Mouse (Mus musculus) heart, adult 8-10 months (tissue): Measurements from ENCODE around the gene Sephs2. TPM values are rescaled to one million over a fixed set of nuclear protein-coding genes. Genes with fewer than 3 reads are reported as not detected.

ENCODE experiments used
- DNase-seq: peaks from one replicate; pipeline ENCODE4 v3.0.0; 2022; ENCODE audit warnings: low spot score
- total RNA-seq, 4 experiments: library from RNA; stranded (reverse); gene quantifications; 2 replicates each; pipeline ENCODE4 v1.2.4; 2022

Sephs2 gene
- total RNA-seq, 4 experiments from 2014 or later: 24.2 to 31.6 (median 31.0) TPM

DNA sequence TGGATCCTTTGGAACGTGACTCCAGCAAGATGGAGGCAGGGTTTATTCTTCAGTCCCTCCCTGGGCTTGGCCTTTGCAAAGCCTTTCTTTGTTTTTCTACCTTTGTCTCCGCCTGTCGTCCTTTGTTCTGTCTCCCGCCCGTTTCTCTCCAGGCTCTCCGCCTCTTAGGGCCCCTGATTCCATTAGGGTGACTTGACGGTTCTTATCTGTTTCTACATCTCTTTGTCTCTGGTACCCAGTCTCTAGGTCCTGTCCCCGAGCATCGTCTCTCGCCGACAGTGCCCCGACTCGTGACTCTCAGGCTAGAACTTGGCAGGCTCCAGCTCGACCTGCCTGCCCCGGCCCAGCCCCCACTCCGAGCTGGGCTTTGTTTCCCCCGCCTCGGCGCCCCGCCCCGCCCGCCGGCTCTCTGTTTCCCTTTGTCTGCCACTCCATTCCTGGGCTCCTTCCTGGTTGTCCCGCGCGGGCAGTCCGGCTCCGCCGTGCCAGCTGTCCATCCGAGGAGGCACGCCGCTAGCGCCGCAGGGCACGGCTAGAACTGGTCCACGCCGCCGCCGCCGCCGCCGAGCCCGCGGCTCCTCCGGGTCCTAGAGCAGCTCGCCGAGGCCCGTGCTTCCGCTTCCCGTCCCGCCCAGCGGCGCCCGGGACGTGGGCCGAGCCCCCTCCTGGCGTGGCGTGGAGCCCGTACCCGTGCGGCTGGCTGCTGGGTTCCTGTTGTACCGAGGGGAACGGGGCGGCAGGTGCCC, 41.1 kb downstream of the Sephs2 start, which contains the start of the genes Zfp553 and Sept1:
TSS of gene Zfp553 (plus strand) at position 440 of the 746 bp plus-strand sequence.
TSS of gene Sept1 (minus strand) at position 509 of the 746 bp plus-strand sequence.
- DNase-seq: peak; percentile 74

DNA sequence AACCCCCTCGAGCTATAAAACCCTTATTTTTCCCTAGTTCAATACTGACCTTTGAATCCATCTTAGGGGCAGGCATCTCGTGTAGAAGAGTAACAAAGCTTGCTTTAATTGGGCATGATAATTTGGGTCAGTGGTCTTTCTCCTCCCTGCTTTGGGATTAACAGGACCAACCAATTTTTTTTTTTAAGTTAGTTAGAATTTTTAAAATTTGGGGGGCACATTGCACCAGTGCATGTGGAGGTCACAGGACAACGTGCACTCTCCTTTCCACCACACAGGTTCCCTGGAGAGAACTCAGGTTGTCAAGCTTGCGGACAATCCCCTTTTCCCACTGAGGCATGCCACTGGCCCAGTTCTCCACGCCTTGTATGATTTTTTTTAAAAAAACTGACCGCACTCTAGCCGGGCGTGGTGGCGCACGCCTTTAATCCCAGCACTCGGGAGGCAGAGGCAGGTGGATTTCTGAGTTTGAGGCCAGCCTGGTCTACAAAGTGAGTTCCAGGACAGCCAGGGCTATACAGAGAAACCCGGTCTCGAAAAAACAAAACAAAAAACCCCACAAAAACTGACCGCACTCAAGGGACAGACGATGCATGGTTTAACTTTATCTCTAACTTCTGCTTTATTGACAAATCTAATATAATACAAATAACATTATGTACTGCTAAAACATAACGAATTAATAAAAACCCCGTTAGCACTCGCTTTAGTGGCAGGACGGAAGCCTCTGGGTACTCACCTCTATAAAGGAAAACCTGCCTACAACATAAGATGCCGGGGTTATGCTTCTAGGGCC, 41.8 kb downstream of the Sephs2 start:
- DNase-seq: no peak

DNA sequence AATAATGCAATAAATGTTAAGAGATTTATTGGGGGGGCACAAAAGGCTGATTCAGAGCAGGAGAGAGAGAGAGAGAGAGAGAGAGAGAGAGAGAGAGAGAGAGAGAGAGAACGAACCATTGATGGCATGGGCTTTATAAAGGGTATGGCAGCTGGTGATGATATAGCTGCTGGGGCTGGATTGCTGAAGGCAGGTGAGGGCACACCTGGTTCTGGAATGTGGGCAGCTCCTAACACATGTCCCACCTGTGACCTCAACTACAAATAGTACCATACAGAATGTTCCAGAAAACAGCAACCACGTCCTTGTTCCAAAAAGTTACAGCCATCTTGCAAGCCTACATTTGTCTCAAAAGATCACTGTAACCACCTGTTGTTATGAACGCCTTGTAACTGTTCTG, 42.5 kb downstream of the Sephs2 start:
- DNase-seq: no peak

DNA sequence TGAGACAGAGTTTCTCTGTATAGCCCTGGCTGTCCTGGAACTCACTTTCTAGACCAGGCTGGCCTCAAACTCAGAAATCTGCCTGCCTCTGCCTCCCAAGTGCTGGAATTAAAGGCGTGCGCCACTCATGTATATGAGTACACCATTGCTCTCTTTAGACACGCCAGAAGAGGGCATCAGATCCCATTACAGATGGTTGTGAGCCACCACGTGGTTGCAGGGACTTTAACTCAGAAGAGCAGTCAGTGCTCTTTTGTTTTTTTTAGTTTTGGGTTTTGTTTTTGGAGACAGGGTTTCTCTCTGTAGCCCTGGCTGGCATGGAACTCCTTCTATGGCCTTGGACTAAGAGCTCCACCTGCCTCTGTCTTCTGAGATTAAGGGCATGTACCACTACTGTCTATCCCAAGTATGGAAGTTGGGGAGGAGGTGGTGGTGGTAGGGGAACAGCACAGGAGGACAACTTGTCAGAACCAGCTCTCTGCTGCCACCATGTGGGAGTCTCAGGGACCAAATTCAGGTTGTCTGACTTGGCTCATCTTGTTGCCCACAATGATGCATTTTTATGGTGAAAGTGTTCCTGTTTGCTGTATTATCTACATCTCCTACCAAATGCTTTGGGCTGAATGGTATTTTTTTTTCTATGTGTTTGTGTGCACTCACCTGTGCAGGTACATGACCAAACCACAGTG, 45.1 kb downstream of the Sephs2 start:
- DNase-seq: peak; percentile 61

DNA sequence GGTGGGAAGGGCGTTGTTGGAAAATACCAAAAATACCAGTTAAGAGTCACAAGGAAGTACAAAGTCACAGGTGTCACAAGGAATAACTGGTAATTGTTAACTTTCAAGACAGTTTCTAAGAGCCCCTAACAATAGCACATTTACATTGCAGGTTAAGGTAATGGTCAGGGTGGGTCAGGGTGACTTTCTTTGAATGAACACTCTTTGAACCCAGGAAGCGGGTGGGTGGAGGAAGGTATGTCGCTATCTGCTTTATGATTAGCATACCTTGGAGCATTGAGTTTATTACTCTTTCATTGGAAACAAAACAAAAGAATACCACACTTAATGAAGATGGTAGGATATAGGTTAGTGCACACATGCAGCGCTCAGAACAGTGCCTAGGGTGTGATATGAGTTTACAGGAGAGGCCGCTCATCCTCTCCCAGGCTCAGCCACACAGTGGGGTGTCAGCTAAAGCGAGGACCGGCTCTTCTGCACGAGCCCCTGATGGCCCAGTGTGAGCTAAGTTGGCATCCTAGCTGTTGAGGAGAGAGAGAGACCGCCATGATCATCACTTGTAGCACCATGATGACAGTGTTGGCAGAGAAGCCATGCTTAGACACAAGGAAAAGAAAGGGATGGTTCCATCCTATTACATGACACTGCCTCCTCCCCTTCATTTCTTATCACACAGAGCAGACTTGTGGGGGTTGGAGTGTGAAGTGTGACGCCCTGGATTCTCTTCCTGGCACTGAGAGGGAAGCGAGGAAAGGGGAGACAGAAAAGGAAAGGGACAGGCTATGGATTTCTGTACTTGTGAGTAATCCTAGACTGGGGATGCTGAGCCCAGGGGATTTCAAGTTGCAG, 48.5 kb downstream of the Sephs2 start:
- no peak for DNase-seq

DNA sequence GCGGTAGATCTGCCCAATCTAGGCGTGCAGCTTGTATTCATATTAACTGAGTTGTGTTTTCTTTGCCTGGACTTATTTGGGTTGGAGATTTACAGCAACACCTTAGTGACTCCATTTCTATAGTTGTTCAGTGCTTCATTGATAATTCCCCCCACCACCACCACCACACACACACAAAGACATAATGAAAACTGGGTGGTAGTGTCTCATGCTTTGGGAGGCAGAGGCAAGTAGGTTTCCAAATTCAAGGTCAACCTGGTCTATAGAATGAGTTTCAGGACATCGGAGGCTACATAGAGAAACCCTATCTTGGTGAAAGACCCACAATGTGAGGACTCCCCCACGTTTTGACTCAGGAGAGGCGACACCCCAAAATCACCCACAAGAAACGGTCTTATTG, 49.2 kb downstream of the Sephs2 start:
- no peak for DNase-seq

DNA sequence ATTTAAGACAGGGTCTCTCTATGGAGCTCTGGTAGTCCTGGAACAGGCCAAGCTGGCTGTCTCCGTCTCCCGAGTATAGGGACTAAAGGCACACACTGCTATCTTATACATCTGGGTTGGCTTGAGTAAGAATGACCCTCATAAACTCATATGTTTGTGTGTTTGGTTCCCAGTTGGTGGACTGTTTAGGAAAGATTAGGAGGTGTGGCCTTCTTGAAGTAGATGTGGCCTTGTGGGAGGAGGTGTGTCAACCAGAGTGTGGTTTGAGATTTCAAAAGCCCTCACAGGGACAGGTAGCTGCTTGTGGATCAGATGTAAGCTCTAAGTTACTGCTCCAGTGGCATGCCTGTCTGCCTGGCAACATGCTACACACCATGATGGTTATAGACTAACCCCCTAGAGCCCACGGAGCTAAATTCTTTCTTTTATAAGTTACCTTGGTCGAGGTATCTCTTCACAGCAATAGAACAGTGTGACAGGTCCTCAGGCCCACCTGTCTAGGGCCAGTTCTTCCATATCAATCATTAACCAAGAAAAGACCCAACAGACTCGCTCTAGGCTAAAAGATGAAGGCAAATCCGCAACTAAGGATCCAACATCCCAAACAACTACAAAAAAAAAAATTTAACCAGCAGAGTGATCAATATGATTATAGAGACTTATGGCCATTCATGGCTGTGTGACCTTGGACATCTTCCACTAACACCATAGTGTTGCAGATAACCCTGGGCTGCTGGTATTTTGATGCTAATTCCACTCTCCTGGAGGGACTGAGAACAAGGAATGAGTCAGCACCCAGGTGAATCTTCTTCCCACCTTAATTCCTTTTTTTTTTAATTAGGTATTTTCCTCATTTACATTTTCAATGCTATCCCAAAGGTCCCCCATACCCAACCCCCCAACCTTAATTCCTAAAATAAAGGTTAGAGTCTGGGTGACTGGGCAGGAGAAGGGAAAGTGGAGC, 50.1 kb downstream of the Sephs2 start:
- DNase-seq: no peak

DNA sequence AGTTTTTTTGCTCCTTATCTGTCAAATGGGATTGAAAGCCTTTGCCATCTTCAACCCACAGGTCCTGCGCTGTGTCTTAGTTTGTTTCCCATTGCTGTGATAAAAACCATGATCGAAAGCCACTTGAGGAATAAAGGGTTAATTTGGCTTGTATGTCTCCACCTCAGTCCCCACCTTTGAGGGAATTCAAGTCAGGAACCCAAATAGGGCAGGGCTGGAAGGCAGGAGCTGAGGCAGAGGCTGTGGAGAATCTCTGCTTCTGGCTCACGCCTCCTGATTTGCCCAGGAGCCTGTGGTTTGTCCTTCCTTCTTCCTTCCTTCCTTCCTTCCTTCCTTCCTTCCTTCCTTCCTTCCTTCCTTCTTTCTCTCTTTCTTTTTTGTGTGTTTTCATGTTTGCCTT, 50.7 kb downstream of the Sephs2 start:
- no peak for DNase-seq

Other genes starting within 250 kb of the Sephs2 start
- gene Maz, start 247.0 kb downstream of the Sephs2 start, total RNA-seq: 10 to 100 TPM; 48.5 to 55.9 (median 54.8) TPM
- gene Kif22, start 231.6 kb downstream of the Sephs2 start, total RNA-seq: 1 to 10 TPM in 3 of 4 experiments, not detected in 1; 1.2 to 2.2 (median 1.6) TPM
- not detected for gene Zg16, start 186.7 kb downstream of the Sephs2 start, total RNA-seq
- gene AI467606, start 182.7 kb downstream of the Sephs2 start, total RNA-seq: 1 to 10 TPM; 1.2 to 2.9 (median 1.3) TPM
- gene Qprt, start 151.8 kb downstream of the Sephs2 start, total RNA-seq: not detected
- gene Spn, start 136.2 kb downstream of the Sephs2 start, total RNA-seq: under 1 TPM; 0.38 to 0.57 (median 0.46) TPM
- 10 to 100 TPM; 36.2 to 45.1 (median 40.6) TPM for gene Cd2bp2, start 78.0 kb downstream of the Sephs2 start, total RNA-seq
- gene Tbc1d10b, start 65.6 kb downstream of the Sephs2 start, total RNA-seq: 10 to 100 TPM; 17.4 to 24.4 (median 23.0) TPM
- gene Mylpf, start 65.2 kb downstream of the Sephs2 start, total RNA-seq: 10 to 100 TPM in 1 of 4 experiments, 1 to 10 TPM in 3; 6.2 to 14.1 (median 8.2) TPM
- 1 to 10 TPM; 5.2 to 6.4 (median 5.8) TPM for gene Zfp553, start 41.0 kb downstream of the Sephs2 start, total RNA-seq
- 1 to 10 TPM; 2.1 to 3.9 (median 2.6) TPM for gene Sept1, start 40.9 kb downstream of the Sephs2 start, total RNA-seq
- gene Zfp771, start 29.8 kb downstream of the Sephs2 start, total RNA-seq: 10 to 100 TPM; 15.3 to 21.7 (median 17.1) TPM
- 10 to 100 TPM; 40.5 to 45.6 (median 40.9) TPM for gene Dctpp1, start 13.3 kb downstream of the Sephs2 start, total RNA-seq
- 1 to 10 TPM; 1.1 to 2.0 (median 1.6) TPM for gene Itgal, start 22.2 kb upstream of the Sephs2 start, total RNA-seq
- gene Zfp768, start 71.5 kb upstream of the Sephs2 start, total RNA-seq: 10 to 100 TPM; 37.1 to 43.4 (median 41.5) TPM
- gene Zfp747, start 102.0 kb upstream of the Sephs2 start, total RNA-seq: 1 to 10 TPM; 3.2 to 4.3 (median 3.7) TPM
- 1 to 10 TPM; 1.8 to 2.5 (median 2.0) TPM for gene 9130019O22Rik, start 113.1 kb upstream of the Sephs2 start, total RNA-seq
- 1 to 10 TPM; 2.9 to 5.1 (median 3.9) TPM for gene E430018J23Rik, start 119.6 kb upstream of the Sephs2 start, total RNA-seq
- gene Zfp764, start 132.8 kb upstream of the Sephs2 start, total RNA-seq: 1 to 10 TPM; 2.3 to 4.4 (median 3.2) TPM
- 1 to 10 TPM; 4.2 to 4.8 (median 4.3) TPM for gene Zfp688, start 148.0 kb upstream of the Sephs2 start, total RNA-seq
- gene Zfp689, start 175.1 kb upstream of the Sephs2 start, total RNA-seq: 1 to 10 TPM; 1.2 to 2.1 (median 1.4) TPM
- gene Prr14, start 185.6 kb upstream of the Sephs2 start, total RNA-seq: 10 to 100 TPM; 25.6 to 27.9 (median 27.3) TPM
- gene Fbrs, start 205.1 kb upstream of the Sephs2 start, total RNA-seq: 10 to 100 TPM; 27.5 to 36.1 (median 30.5) TPM
- gene Srcap, start 237.9 kb upstream of the Sephs2 start, total RNA-seq: 10 to 100 TPM; 51.8 to 60.5 (median 55.2) TPM
- 10 to 100 TPM in 2 of 4 experiments, 1 to 10 TPM in 2; 8.8 to 10.9 (median 10.2) TPM for gene Gm42715, start 245.5 kb upstream of the Sephs2 start, total RNA-seq